8 mouse cellular contexts compared by ENCODE assay signal in the genomic region with DNA sequence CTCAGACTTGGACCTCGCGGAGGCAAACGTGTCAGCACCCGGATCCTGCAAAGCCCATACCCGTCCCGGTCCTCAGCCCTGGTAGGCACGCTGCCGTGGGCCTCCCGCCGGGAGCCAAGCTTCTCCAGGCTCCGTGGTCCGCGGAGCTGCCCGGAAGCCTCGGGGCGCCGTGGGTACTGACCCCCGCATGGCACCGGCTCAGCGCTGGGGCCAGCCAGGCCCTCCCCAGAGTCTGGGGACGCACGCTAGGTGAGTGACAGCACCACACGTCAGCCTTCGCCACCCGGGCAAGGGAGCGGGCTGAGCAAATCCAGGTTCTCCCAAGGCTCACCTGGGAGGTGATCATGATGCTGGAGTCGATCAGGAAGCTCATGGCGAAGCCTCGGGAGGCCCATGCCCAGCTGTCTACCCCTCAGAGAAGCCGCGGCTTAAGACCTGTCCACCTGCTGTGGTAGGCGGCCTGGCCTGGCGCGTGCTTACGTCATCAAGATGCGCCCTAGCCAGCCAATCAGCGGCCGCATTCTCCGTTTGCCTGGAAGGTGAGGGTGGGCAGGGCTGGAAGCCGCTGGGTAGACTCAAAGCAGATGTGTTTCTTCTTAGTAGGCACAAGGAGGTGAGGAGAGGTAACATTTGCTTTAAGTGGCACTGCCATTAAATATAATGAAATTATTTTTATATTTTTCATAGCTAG. TPM values are rescaled to one million over a fixed set of nuclear protein-coding genes. Genes with fewer than 3 reads are reported as not detected.
A peak's percentile ranks its signal among the peaks of the same experiment; 100 is the strongest.
DNase-seq lines count a peak whose midpoint lies in the region; ATAC-seq lines count a peak whose summit lies in the region.

Gene Gpr89 (minus strand): TSS at position 496 of the 691 bp plus-strand sequence.

- peak within 1 kb of the TSS; percentile 71 for H3K4me2 ChIP-seq in hindbrain, embryonic 15.5 days

- peaks cover 15% of the 10 kb centered on the region for H3K4me1 ChIP-seq in hindbrain, embryonic 15.5 days (replicated peaks)

- H3K36me3 ChIP-seq in hindbrain, embryonic 15.5 days: no peaks in the 10 kb centered on the region

- H3K9ac ChIP-seq in hindbrain, embryonic 15.5 days: peak within 1 kb of the TSS; percentile 91

- peaks cover 10% of the 10 kb centered on the region; the same call in 1 of the 2 replicates for H3K27me3 ChIP-seq in hindbrain, embryonic 15.5 days

- no peaks in the 10 kb centered on the region for H3K9me3 ChIP-seq in hindbrain, embryonic 15.5 days

- WGBS in hindbrain, embryonic 15.5 days: under 1% methylated on average over 40 of the region's 40 CpGs

- peak within 1 kb of the TSS; percentile 86 for H3K4me3 ChIP-seq in hindbrain, embryonic 15.5 days

- peak; percentile 98 for ATAC-seq in hindbrain, embryonic 15.5 days (ENCODE audit: low FRiP score, low read depth)

- DNase-seq in T-cell, adult 2 months (ENCODE audit: low spot score): peak; percentile 94
- DNase-seq in cerebellum, postnatal 36 days: peak; percentile 95 to 97
- DNase-seq in frontal cortex, postnatal 36 days (ENCODE audit: low spot score in 2 of 2): peak; percentile 96 to 97
- DNase-seq in left cerebral cortex, adult 11 months (ENCODE audit: low spot score): peak; percentile 87
- DNase-seq in lung, postnatal 4 days: peak; percentile 95 to 96
- peak; percentile 91 for DNase-seq in retina, postnatal 7 days (ENCODE audit: low read depth, low spot score)
- DNase-seq in urinary bladder, adult 2 months (ENCODE audit: low spot score): peak; percentile 88

- peak within 1 kb of the TSS; percentile 71 for H3K27ac ChIP-seq in hindbrain, embryonic 15.5 days (replicated peaks)

RNA-seq across cellular contexts. Expression of gene Gpr89, which starts in this region (rescaled TPM):
- polyA plus RNA-seq in hindbrain, embryonic 15.5 days (2015; fragmentation: Nextera tagmentation; extraction: Ambion mirVana): 38.5 and 41.6 TPM in 2 replicates
- 10.4 and 11.5 TPM in 2 replicates for polyA plus RNA-seq in urinary bladder, adult 2 months (2012; rRNA removed)

Comparison
In these comparisons a context has a peak if more than half of its experiments do, and no peak if none do; other contexts are left out.
1. Peak in every context shown above with its lines: DNase-seq, ATAC-seq, H3K4me3 ChIP-seq and H3K27ac ChIP-seq.